Mouse (Mus musculus) mammary gland, adult 2 months (tissue): Measurements from ENCODE around the gene Coq7. TPM values are rescaled to one million over a fixed set of nuclear protein-coding genes. Genes with fewer than 3 reads are reported as not detected.

Source experiments
- polyA plus RNA-seq: library from polyadenylated mRNA; depleted of rRNA; stranded (reverse); fragments of >200 nt; gene quantifications from 2 replicates; pipeline ENCODE4 v1.2.3, GENCODE M21; 2012; ENCODE audit warnings: low replicate concordance; rRNA removed

Gene Coq7
- 43.3 and 46.7 TPM in 2 replicates for polyA plus RNA-seq

GRCm38 (mm10) chr7:118533178-118533578, at the start of gene Coq7:
TSS of gene Coq7 (minus strand) at chr7:118533356.

DNA sequence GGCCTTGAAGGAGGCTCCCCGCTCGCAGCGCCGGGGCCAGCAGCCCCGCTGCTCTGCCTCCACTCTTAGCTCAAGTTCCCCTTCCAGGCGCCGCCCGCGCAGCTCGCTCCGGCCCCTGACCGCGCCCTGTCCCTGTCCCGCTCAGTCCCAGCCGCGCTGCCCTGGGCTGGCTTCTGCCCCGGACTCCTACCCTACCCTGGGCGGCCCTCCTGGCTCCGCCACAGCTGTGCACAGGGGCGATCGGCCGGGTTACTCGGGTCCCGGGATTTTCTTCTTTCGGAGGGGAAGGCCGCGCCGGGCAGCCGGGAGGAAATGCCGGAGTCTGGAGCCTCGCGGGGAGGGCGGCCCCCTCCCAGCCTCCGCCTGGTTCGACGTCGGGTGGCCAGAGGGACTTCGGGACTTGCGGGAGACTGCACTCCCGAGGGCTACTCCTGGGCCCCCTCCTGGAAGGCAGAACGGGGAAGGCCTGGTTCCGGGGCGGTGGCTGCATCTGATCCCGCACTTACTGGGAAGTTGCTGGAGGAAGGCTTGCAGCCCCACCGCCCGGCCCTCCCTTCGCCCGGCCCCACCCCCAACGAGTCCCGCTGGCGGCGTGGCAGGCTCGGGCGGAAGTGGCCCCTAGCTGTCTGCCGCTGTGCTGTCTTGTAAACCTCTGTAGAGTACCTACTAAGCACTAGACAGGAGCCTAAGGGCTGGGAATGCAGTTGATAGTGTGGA, 41.6 kb downstream of the Coq7 start, which contains the start of gene Itpripl2:
Itpripl2 (minus strand) TSS at position 545 of the 717 bp plus-strand sequence.

Other genes with a start within 250 kb of the Coq7 start
- gene Syt17, start 85.1 kb downstream of the Coq7 start, polyA plus RNA-seq, result 1.6 and 1.8 TPM in 2 replicates
- 16.8 and 32.7 TPM in 2 replicates for gene Itpripl2, start 41.4 kb downstream of the Coq7 start, polyA plus RNA-seq
- 0.42 and 2.3 TPM in 2 replicates for gene Tmc7, start 51.4 kb upstream of the Coq7 start, polyA plus RNA-seq
- 0.32 and 1.0 TPM in 2 replicates for gene Tmc5, start 63.9 kb upstream of the Coq7 start, polyA plus RNA-seq
- gene Gde1, start 172.4 kb upstream of the Coq7 start, polyA plus RNA-seq, result 118 and 616 TPM in 2 replicates
- gene Ccp110, start 179.2 kb upstream of the Coq7 start, polyA plus RNA-seq, result 1.4 and 2.5 TPM in 2 replicates
- gene Vps35l, start 206.9 kb upstream of the Coq7 start, polyA plus RNA-seq, result 33.4 and 40.4 TPM in 2 replicates